Mouse (Mus musculus) kidney, postnatal 36 days (tissue): ENCODE measurements around the gene Kctd17.

Experiments used
- DNase-seq, 2 experiments: peaks; one replicate each; pipeline ENCODE4 v3.0.0; 2021 to 2022; ENCODE audit warnings: mixed read lengths in 2 of 2

Kctd17 gene

DNA sequence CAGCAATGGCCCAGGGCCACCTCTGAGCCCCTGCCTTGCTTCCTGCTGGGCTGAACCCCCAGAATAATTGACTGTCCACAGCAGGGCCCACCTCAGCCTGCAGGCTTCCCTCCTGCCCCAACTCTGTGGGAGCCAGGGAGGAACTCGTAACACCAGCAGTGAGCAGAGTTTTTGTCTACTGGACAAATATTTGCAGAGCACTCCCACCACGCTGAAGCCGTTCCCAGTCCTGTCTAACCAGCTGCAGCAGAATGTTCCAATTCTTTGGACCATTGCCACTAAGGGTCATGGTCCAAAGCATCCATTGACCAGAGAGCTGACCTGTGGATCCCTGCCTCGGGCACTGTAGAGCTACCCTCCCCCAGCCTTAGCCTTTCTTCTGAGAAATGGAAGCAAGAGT is 11.4 kb upstream of the Kctd17 start:
- DNase-seq, result peak; percentile 83 to 94

- DNase-seq, result no peak
Observed at GRCm38 (mm10) chr15:78420395-78420794, 8.0 kb upstream of the Kctd17 start.

DNA sequence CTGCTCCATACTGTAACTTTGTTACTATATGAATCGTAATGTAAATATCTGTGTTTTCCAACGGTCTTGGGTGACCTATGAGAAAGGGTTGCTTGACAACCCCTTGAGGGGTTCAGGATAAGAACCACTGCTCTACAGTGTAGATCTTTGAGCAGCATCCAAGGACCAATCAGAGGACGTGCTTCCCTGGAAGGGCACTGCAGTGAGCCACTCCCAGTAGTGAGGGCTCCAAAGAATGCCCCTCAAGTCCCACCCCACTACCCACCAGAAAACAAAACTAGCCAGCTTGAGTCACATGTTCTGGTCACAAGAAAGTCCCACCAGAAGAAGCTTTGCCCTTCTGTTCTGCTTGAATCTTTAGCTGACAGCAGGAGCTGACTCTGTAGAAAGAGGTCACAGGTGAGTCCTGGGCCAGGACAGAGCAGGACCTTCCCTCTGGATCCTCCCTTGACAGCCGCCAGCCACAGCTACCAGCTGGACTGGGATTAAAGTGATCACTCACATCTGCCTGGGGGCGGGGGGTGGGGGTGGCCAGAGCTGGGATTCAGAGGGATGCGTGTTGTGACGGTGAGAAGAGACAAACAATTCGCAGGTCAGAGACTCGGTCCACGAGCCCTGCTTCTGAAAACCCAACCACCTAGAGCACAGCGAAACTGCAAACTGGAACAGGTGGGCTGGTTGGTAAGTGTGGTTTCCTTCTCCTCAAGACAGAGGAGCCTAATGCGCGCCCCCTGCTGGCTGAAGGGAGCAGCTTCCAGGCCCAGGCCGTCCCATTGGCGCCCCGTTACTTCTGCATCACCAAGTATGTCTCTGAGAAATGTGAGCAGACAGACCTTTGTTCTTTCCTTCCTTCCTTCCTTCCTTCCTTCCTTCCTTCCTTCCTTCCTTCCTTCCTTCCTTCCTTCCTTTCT is 6.1 kb upstream of the Kctd17 start:
- DNase-seq, result peak; percentile 78 to 93

GRCm38 (mm10) chr15:78424507-78424906 is 3.9 kb upstream of the Kctd17 start:
- DNase-seq, result peak; percentile 88 to 90

DNA sequence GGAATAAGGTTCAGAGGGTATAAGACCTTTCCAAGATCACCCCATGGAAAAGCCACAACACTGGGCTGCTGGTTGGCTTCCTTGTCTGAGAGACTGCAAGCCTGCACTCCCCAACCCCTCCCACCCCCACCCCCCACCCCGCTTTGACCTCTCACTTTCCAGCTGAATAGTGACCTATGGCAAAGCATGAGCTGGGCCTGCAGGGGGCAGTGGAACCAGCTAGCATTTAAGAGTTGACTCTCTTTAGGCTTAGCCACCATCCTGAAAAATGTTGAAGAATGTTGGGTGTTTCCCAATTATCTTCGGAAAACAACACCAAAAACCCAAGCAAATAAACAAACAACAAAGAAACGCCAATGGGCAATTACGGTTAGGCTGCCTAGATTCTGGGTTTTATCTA is 3.1 kb upstream of the Kctd17 start:
- no peak for DNase-seq

DNA sequence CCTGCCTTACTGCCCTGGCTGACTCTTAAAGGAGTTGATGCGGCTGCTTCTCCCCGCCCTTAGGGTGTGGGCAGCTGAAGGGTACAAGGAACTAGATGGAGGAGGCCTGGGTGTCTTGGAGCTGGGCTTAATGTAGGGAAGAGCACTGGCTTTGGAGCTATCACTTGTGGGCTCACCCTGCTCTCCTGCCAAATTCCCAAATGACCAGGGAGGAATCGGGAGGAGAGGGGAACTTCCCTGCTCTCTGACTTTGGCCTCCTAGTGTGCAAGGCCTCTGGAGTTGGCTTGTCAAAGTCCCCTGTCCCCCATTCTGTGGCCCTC is 735 bp downstream of the Kctd17 start:
- DNase-seq, result no peak

DNA sequence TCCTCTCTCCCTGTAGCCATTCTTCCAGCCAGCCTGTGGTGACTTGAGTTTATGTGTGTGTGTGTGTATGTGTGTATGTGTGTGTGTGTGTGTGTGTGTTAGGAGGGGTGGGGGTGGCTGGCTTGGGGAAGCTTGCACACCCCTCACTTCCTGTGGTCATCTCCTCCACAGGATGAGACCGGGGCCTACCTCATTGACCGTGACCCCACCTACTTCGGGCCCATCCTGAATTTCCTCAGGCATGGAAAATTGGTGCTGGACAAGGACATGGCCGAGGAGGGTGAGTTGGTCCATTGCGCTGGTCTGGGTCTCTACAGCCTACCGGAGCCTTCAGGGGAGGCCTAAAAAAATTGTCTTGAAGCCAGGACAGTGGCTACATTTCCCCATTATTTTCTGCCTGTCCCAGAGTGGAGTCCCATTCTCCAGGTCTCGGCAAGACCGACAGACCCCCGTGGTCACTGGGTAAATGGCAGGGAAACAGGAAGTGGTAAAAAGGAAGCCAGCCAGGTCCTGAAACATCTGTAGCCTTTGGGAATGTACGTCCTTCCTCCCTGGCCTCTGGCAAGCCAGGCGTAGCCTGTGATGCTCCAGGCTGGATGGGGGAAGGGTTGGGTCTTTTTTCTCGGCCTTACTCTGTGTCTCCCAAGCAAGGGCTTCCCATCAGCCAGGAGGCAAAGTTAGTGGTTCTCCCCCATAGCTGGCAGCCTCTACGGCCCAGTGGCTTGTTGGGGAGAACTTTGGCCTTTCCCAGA is 1.7 kb downstream of the Kctd17 start:
- DNase-seq, result peak; percentile 58

DNA sequence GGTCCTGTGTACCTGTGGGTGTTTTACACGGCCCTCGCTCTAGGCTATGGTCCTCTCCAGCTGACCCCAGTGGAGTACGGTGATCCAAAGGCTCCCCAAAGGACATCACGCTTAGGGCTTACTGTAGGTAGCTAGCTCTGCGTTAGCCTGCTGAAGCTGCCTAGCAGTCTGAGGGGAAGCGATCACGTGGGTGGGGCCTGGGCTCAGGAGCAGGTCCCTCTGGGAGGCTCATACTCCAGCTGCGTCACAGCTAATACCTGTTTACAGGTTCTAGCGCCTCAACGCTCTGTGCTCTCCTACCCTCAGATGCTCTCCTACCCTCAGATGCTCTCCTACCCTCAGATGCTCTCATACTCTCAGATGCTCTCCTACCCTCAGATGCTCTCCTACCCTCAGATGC is 2.5 kb downstream of the Kctd17 start:
- no peak for DNase-seq

DNA sequence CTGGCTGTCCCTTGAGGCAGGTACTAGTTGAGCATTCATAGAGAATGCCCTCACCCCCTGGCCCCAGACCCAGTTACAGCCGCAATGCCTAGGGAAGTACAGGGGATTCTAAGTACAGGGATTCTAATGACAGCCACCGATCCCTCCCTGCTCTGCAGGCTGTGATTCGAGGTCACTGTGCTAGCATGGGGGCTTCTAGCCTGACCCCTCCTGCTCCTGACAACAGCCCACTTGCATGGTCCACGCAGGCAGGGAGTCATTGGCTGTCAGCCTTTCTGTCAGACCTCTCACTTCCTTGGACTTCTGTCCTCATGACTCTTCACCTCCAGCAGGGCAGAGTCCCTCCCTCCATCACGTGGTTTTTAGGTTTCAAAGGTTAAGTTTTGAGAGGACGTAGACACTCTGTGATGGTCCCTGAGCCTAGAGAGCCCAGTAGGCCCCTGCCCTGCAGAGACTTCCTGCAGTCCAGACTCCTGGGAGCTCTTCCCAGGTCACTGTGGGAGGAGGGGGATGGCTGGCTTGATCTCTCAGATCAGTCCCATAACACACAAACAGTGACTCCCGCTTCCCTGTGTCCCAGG is 3.3 kb downstream of the Kctd17 start:
- DNase-seq, result peak; percentile 68 to 90

DNA sequence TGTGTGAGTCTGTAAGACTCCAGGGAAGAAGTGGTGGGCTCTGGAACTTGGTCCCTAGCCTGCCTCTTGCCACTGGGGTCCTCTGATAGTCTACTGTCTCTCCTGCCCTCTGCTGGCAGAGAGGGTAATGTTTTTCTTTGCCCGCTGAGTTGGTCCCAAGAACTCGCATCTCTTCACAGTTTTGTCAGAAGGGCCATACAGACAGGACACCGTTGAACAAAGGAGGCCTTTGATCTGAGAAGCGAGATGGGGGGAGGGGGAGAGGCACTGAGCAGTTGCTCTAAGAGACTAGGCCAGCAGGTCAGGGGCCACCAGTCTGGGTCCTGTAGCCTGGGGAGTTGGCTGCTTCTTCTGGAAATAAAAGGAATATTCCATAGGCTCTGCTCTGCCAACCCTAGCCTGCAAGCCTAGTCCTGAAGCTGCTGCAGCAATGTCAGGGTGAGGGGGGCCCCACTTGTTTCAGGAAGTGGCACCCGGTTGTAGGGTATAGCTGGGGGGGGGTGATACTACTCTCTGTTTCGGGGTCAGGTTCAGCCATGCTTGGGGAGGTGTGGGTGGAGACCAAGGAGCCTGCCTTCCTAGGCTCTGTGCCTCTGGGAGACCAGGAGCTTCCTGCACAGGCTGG is 6.6 kb downstream of the Kctd17 start:
- peak in 1 of 2 experiments; percentile 69 for DNase-seq

DNA sequence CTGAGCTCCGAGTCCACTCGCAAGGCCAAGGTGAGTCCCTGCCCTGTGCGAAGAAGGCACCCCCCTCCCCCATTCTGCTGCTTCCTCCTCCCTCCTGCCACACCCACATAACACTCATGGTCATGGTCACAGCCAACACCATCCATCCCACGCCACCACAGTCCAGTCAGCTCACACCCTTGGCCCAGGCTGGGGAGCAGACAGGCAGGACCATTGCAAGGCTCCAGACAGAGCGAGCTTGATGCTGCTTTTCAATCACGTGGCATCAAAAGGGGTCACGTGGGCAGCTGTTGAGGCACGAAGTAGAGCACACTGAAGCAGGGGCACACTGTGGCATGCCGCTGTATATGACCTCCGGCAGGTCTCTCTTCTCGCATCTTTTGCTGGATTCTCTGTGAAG is 7.3 kb downstream of the Kctd17 start:
- DNase-seq, result no peak

GRCm38 (mm10) chr15:78436380-78437192 is 8.2 kb downstream of the Kctd17 start:
- DNase-seq, result peak; percentile 80 to 86

GRCm38 (mm10) chr15:78437237-78438017 is 9.1 kb downstream of the Kctd17 start:
- peak; percentile 34 to 52 for DNase-seq

DNA sequence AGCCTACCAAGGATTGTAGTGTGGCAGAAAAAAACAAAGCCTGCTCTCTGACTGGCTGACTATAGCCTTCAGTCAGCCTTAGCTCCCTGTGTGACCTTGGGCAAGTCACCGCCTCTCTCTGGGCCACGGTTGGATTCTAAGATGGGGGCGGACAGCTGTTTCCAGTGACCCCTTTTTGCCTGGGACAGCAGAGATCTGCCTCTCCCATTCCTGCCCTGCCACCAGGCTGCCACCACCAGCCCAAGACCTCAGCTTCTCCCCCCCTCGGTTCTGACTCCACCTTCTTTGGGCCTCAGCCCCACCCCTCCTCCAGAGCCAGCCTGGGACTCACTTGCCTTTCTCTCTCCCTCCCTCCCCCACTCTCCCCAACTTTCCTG is 9.6 kb downstream of the Kctd17 start:
- DNase-seq, result no peak

DNA sequence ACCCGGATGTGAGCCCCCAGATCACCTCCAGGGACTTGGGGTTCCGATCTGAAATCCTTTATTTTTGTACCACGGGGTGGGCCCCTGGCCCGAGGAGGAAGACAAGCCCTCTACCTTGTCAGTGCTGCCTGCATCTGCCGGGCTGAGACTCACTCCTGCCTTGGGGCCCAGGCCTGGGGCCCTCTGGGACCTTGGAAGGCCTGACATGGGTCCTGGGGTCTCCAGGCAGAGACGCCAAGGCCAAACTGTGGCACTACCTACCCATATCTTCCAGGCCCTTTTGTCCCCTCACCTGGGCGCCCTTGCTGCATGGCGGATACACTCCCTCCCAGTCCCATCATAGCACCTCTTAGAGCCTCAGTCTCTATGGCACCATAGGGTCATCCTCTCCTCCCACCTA is 10.1 kb downstream of the Kctd17 start:
- no peak for DNase-seq

- DNase-seq, result no peak
Observed at GRCm38 (mm10) chr15:78438973-78439372, 10.6 kb downstream of the Kctd17 start.

- DNase-seq, result no peak
Observed at GRCm38 (mm10) chr15:78442231-78442630, 13.9 kb downstream of the Kctd17 start.

DNA sequence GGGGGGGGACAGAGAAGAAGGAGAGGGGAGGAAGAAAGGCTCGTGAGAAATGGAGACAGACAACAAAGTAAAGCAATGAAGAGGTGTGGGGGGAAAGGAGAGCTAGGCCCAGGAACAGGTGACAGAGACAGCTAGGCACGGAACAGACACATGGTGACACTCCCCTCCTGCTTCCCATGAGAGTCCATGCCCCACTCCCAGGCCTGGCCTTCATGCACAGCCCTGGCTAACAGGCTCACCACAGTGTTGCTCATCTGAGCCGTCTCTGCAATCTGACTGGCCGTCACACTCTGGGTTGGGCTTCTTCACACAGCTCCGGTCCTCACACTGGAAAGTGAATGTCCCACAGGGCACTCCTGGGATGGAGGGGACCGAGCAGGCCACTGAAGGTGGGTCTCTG is 15.5 kb downstream of the Kctd17 start:
- no peak for DNase-seq

GRCm38 (mm10) chr15:78447121-78447520 is 18.8 kb downstream of the Kctd17 start:
- DNase-seq, result no peak

- DNase-seq, result peak; percentile 96 to 100
Observed at GRCm38 (mm10) chr15:78447746-78448535, 19.6 kb downstream of the Kctd17 start.

DNA sequence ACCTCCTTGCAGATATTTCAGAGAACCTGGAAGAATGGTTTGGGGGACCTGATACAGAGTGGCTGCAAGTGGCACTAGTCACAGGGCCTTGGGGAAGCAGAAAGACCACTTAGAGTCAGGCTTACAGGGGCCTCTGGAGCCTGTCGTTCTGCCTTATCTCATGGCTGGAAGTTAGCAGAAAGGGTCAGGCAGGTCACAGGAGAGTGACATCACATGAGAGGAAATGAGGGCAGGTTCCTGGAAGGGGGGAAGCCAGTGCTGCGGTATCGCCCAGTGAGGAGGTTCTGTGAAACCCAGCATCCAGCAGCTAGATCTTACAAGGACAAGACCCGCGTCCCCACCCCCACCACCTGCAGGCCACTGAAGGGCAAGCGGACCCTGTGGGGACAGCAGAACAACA is 20.8 kb downstream of the Kctd17 start:
- DNase-seq, result peak; percentile 33 to 53
